Mouse (Mus musculus) liver, embryonic 12.5 days (tissue): ENCODE results near the gene Agbl5. TPM values are rescaled to one million over a fixed set of nuclear protein-coding genes. Genes with fewer than 3 reads are reported as not detected.

Experiments
- polyA plus RNA-seq: library from polyadenylated mRNA; unstranded; fragments of >200 nt; fragmentation: Nextera tagmentation; extraction: Ambion mirVana; gene quantifications from 2 replicates; pipeline ENCODE4 v1.2.1, GENCODE M21; 2016

The Agbl5 gene
- polyA plus RNA-seq, 1 experiment from 2014 or later = 7.2 TPM

Other genes with a start within 250 kb of the Agbl5 start
- 10.3 and 12.1 TPM in 2 replicates for gene Slc35f6, start 240.8 kb upstream of the Agbl5 start, polyA plus RNA-seq
- 259 and 265 TPM in 2 replicates for gene Cenpa, start 221.9 kb upstream of the Agbl5 start, polyA plus RNA-seq
- gene Dpysl5, start 177.1 kb upstream of the Agbl5 start, polyA plus RNA-seq = 0.20 and 0.36 TPM in 2 replicates
- 3.0 and 3.4 TPM in 2 replicates for gene Mapre3, start 74.1 kb upstream of the Agbl5 start, polyA plus RNA-seq
- 55.5 and 56.2 TPM in 2 replicates for gene Tmem214, start 20.7 kb upstream of the Agbl5 start, polyA plus RNA-seq
- gene Ost4, start 19.1 kb downstream of the Agbl5 start, polyA plus RNA-seq = 374 and 383 TPM in 2 replicates
- gene Emilin1, start 24.7 kb downstream of the Agbl5 start, polyA plus RNA-seq = 70.0 and 73.6 TPM in 2 replicates
- gene Khk, start 32.7 kb downstream of the Agbl5 start, polyA plus RNA-seq = 33.6 and 36.3 TPM in 2 replicates
- gene Cgref1, start 56.9 kb downstream of the Agbl5 start, polyA plus RNA-seq = 4.2 and 5.1 TPM in 2 replicates
- 110 and 111 TPM in 2 replicates for gene Preb, start 71.7 kb downstream of the Agbl5 start, polyA plus RNA-seq
- 0.06 and 0.08 TPM in 2 replicates for gene Tcf23, start 80.0 kb downstream of the Agbl5 start, polyA plus RNA-seq
- 47.4 and 54.5 TPM in 2 replicates for gene Atraid, start 159.6 kb downstream of the Agbl5 start, polyA plus RNA-seq
- 6.9 and 7.0 TPM in 2 replicates for gene Slc5a6, start 160.2 kb downstream of the Agbl5 start, polyA plus RNA-seq
- gene Cad, start 166.1 kb downstream of the Agbl5 start, polyA plus RNA-seq = 43.6 and 44.5 TPM in 2 replicates
- not detected in 2 replicates for gene Dnajc5g, start 217.6 kb downstream of the Agbl5 start, polyA plus RNA-seq
- gene Slc30a3, start 219.5 kb downstream of the Agbl5 start, polyA plus RNA-seq = 0.26 and 0.48 TPM in 2 replicates
- 0.12 TPM in 1 of 2 replicates, not detected in the other for gene Trim54, start 228.0 kb downstream of the Agbl5 start, polyA plus RNA-seq